Mouse (Mus musculus) intestine, postnatal 0 days (tissue): ENCODE results near the gene Adcy5. TPM values are rescaled to one million over a fixed set of nuclear protein-coding genes. Genes with fewer than 3 reads are reported as not detected.

Source experiments
- ATAC-seq: fragments of 200-750 bp; cut with Nextera tagmentation; 2 replicates; pipeline ENCODE4 v1.8.0; 2017; ENCODE audit warnings: mild to moderate bottlenecking, moderate TSS enrichment, moderate library complexity
- H3K27ac ChIP-seq: fragments of 300-500 bp; sonication (generic); 2 replicates; pipeline ENCODE4 v1.5.1; 2014; ENCODE audit warnings: mild to moderate bottlenecking, low read depth, low read length, moderate library complexity
- H3K27me3 ChIP-seq: fragments of 300-500 bp; sonication (generic); replicated peaks from 2 replicates; pipeline ENCODE4 v1.6.1; 2014; ENCODE audit warnings: low read length, mixed read lengths; ENCODE audit not compliant: control insufficient read depth, insufficient read depth
- H3K36me3 ChIP-seq: fragments of 300-500 bp; sonication (generic); 2 replicates; pipeline ENCODE4 v1.6.1; 2014; ENCODE audit warnings: mild to moderate bottlenecking, moderate library complexity; ENCODE audit not compliant: control insufficient read depth, insufficient read depth
- H3K4me1 ChIP-seq: fragments of 300-500 bp; sonication (generic); replicated peaks from 2 replicates; pipeline ENCODE4 v1.6.1; 2014; ENCODE audit warnings: antibody characterized with exemption, low read length, mixed read lengths; ENCODE audit not compliant: control insufficient read depth, insufficient read depth
- H3K4me2 ChIP-seq: fragments of 300-500 bp; sonication (generic); replicated peaks from 2 replicates; pipeline ENCODE4 v1.6.1; 2014; ENCODE audit warnings: low read depth, mild to moderate bottlenecking, moderate library complexity
- H3K4me3 ChIP-seq: fragments of 300-500 bp; sonication (generic); 2 replicates; pipeline ENCODE4 v1.5.1; 2014; ENCODE audit warnings: low read depth, low read length
- H3K9ac ChIP-seq: fragments of 300-500 bp; sonication (generic); 2 replicates; pipeline ENCODE4 v1.6.1; 2014; ENCODE audit warnings: mild to moderate bottlenecking, low read depth, low read length
- H3K9me3 ChIP-seq: fragments of 300-500 bp; sonication (generic); 2 replicates; pipeline ENCODE4 v1.6.1; 2016; ENCODE audit warnings: mixed run types; ENCODE audit not compliant: control insufficient read depth
- CTCF ChIP-seq: sonication (generic); IDR thresholded peaks from 2 replicates; pipeline ENCODE4 v1.5.1; 2016; ENCODE audit warnings: low read depth, mild to moderate bottlenecking, control low read depth, antibody characterized with exemption, moderate library complexity
- WGBS: fragments of 180-500 bp; shearing (Covaris S2); extraction: QIAGEN DNeasy Blood & Tissue Kit; methylation state at CpG from one replicate; pipeline ENCODE4 v1.1.7; 2014; 5-methylcytosine and 5-hydroxymethylcytosine counted together
- polyA plus RNA-seq: library from polyadenylated mRNA; unstranded; fragments of >200 nt; fragmentation: Nextera tagmentation; extraction: Ambion mirVana; gene quantifications from 2 replicates; pipeline ENCODE4 v1.2.1, GENCODE M21; 2015

Adcy5 gene
- polyA plus RNA-seq, 1 experiment from 2014 or later = 1.8 TPM

GRCm38 (mm10) chr16:35199721-35200431 is 45.2 kb downstream of the Adcy5 start:
- 0 out of 2 replicates have a peak, but pooled peaks have one; percentile 2 for TF ChIP-seq CTCF
- Histone ChIP-seq H3K4me1 (no peaks in the 10 kb centered on the region), H3K4me3 (no peak overlapping the region), H3K9ac (no peak overlapping the region), H3K27ac (no peak overlapping the region), H3K27me3 (no peaks in the 10 kb centered on the region), H3K9me3 (no peaks in the 10 kb centered on the region), H3K36me3 (no peaks in the 10 kb centered on the region), H3K4me2 (no peak overlapping the region)
- 44% methylated on average over 6 of the region's 6 CpGs for WGBS
- no peak for ATAC-seq

DNA sequence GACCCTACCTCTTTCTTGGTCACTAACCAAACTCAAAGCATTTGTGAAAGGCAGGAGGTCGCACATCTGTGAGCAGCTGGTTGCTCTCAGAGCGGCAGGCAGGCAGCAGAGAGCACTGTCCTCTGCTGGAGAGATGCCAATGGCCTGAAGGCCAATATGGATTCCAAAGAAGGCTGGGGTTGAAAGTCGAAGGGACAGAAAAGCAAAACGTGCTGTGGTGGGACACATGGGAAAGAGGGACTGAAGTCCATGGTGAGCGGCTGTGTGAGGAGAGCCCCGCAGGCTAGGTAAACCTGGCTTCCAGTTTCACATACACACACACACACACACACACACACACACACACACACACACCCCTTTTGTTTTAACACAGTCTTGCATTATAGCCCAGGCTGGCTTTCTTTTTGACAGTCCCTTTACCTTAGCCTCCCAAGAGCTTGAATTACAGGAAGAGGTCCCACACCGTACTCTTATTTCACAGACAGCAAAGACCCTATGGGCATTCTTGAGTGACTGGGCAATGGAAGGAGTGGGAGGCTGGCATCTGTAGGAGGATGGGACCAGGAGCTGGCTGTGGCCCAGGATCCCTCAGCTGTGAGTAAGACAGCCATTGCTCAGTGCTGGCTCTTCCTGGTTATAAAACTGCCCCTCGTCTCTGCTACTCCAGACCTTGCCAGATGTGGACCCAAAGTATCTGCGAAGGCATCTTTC is 45.9 kb downstream of the Adcy5 start:
- no peak overlapping the region for H3K27ac ChIP-seq
- no peaks in the 10 kb centered on the region for H3K36me3 ChIP-seq
- no peaks in the 10 kb centered on the region for H3K4me1 ChIP-seq
- H3K4me3 ChIP-seq = no peak overlapping the region
- no peak overlapping the region for H3K4me2 ChIP-seq
- H3K9ac ChIP-seq = no peak overlapping the region
- ATAC-seq = no peak
- 59% methylated on average over 9 of the region's 9 CpGs for WGBS
- no peaks in the 10 kb centered on the region for H3K27me3 ChIP-seq
- H3K9me3 ChIP-seq = no peaks in the 10 kb centered on the region
- TF ChIP-seq CTCF = no peak

- Histone ChIP-seq H3K9ac (no peak overlapping the region), H3K4me3 (no peak overlapping the region), H3K27me3 (no peaks in the 10 kb centered on the region), H3K4me1 (no peaks in the 10 kb centered on the region), H3K4me2 (no peak overlapping the region), H3K36me3 (no peaks in the 10 kb centered on the region), H3K27ac (peak overlapping the region; percentile 41; the same call in 1 of the 2 replicates), H3K9me3 (no peaks in the 10 kb centered on the region)
- no peak for ATAC-seq
- no peak for TF ChIP-seq CTCF
- WGBS = 78% methylated on average over 5 of the region's 5 CpGs
Observed at GRCm38 (mm10) chr16:35201281-35201680, 46.6 kb downstream of the Adcy5 start.

DNA sequence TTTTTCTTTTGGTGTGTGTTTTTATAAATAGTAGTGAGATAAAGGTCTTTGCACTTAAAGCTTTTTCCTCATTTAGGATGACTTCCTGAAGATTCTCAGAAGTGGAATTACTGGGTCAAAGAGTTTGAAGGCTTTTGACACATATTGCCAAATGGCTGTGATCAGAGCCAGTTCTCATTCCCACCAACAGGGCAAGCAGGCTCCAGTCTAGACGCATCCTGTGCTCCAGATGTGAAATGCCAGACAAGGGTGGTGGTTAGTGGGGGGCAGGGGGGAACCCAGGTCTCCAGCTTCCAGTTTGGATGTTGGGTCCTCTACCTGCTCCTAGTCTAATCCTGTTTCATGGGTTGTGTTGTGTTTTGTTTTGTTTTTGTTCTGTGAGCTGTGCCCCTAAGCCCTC is 48.8 kb downstream of the Adcy5 start:
- no peaks in the 10 kb centered on the region for H3K36me3 ChIP-seq
- no peaks in the 10 kb centered on the region for H3K4me1 ChIP-seq
- no peak overlapping the region for H3K27ac ChIP-seq
- no peak overlapping the region for H3K4me3 ChIP-seq
- no peaks in the 10 kb centered on the region for H3K27me3 ChIP-seq
- no peak for ATAC-seq
- no peak overlapping the region for H3K9ac ChIP-seq
- no peak overlapping the region for H3K4me2 ChIP-seq
- no peaks in the 10 kb centered on the region for H3K9me3 ChIP-seq
- peak; percentile 15; the same call in 1 of the 2 replicates for TF ChIP-seq CTCF
- 87% methylated on average over 1 of the region's 1 CpGs for WGBS

DNA sequence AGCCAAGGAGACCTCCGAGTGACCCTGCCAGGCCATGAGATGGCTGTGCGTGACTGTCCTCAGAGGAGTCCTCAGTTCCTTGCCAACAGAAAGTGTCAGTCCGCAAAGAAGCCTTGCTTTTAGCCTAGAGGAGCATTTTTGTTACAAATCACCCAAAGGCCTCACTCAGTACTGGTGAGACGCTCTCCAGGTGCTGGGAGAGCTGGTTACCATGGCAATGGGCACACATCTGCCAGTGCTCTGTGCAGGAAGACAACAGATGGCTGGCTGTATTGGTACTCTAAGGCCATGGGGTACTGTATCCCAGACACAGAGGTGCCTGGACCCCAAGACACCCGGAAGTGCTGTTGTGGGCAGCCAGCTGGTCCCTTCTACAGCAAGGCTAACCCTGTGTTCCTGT is 51.0 kb downstream of the Adcy5 start:
- WGBS = 69% methylated on average over 5 of the region's 5 CpGs
- no peaks in the 10 kb centered on the region for H3K9me3 ChIP-seq
- H3K36me3 ChIP-seq = no peaks in the 10 kb centered on the region
- ATAC-seq = no peak
- no peak overlapping the region for H3K27ac ChIP-seq
- TF ChIP-seq CTCF = no peak
- no peak overlapping the region for H3K4me3 ChIP-seq
- H3K4me2 ChIP-seq = no peak overlapping the region
- H3K4me1 ChIP-seq = no peaks in the 10 kb centered on the region
- no peaks in the 10 kb centered on the region for H3K27me3 ChIP-seq
- no peak overlapping the region for H3K9ac ChIP-seq

DNA sequence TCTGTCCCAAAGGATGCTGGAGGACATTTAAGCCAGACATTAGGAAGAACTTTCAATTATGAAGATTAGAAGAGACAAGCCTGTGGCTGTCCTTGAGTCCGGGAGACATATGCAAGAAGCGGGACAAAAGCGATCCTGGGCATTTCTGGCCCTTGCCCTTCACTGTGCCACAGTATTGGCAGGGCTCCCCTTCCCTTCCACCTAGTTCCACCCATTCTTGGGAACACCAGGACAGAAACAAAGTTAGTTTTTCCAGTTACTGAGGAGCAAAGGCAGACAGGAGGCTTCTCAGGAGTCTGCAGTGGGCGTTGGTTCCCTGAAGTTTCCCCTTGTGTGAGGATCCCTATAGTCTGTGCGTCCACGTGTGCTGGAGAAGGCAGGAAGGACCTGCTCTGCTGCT is 51.7 kb downstream of the Adcy5 start:
- WGBS = 84% methylated on average over 6 of the region's 6 CpGs

More for the DNA sequence above, 51.7 kb downstream of the Adcy5 start:
- Histone ChIP-seq H3K4me2 (no peak overlapping the region), H3K27ac (no peak overlapping the region), H3K36me3 (no peaks in the 10 kb centered on the region), H3K9me3 (no peaks in the 10 kb centered on the region), H3K9ac (no peak overlapping the region), H3K4me1 (no peaks in the 10 kb centered on the region), H3K27me3 (no peaks in the 10 kb centered on the region), H3K4me3 (no peak overlapping the region)
- ATAC-seq = no peak
- no peak for TF ChIP-seq CTCF
